In genomic region chr17:35469842-35470751, GRCm38 (mm10) we compare ENCODE assay signal across 8 mouse cellular contexts. TPM values are rescaled to one million over a fixed set of nuclear protein-coding genes. Genes with fewer than 3 reads are reported as not detected.
DNase-seq lines count a peak whose midpoint lies in the region; ATAC-seq and TF ChIP-seq lines count a peak whose summit lies in the region.

Gene H2-Q10, plus strand, starts transcription at chr17:35470089.

- H3K9ac ChIP-seq in CH12.LX (ENCODE audit: insufficient read depth, low read depth) (no peak within 1 kb of the TSS), ES-E14 (ENCODE audit: insufficient read depth, low read depth, low read length, poor library complexity, severe bottlenecking) (peak within 1 kb of the TSS; percentile 50)

- H3K4me3 ChIP-seq in CH12.LX (replicated peaks in 1 of 3; ENCODE audit: low read depth in 2 of 3, low read length in 2 of 3, poor library complexity in 1 of 3), result peak within 1 kb of the TSS in 2 of 3 experiments; percentile 33 to 45
- H3K4me3 ChIP-seq in ES-E14 (ENCODE audit: insufficient read depth in 1 of 2, low read depth in 1 of 2, low read length in 2 of 2, poor library complexity in 1 of 2, severe bottlenecking in 1 of 2), result peak within 1 kb of the TSS; percentile 59 to 67
- H3K4me3 ChIP-seq in myocyte, result no peak within 1 kb of the TSS

- TF ChIP-seq EP300 in CH12.LX (IDR thresholded peaks at IDR 0.05; ENCODE audit: low read length), result no peak

- dilution Hi-C loops in CH12.LX (cut with MboI; ENCODE audit: extremely low pct_ligation_motif_present, extremely low pct_unique_long_range_greater_than_20kb, low sequenced_read_pairs), result no loop called here

- no peak for DNase-seq in CH12.LX (ENCODE audit: extremely low read depth)
- DNase-seq in ES-E14 (ENCODE audit: low read depth, low spot score), result no peak
- peak; percentile 34 to 73 for DNase-seq in kidney, postnatal 25 days
- no peak for DNase-seq in urinary bladder, postnatal 10 days (ENCODE audit: low spot score)
- no peak for DNase-seq in lung, adult 18-20 months

- no peaks in the 10 kb centered on the region for H3K9me3 ChIP-seq in CH12.LX (replicated peaks; ENCODE audit: low read length)
- no peaks in the 10 kb centered on the region for H3K9me3 ChIP-seq in ES-E14 (ENCODE audit: control insufficient read depth, insufficient read depth, low read depth, low read length)

- in situ Hi-C loops in CH12.LX (cut with MboI; ENCODE audit: low pct_ligation_motif_present, low pct_unique_long_range_greater_than_20kb, low sequenced_read_pairs), result loop anchor here (25.0 kb wide), 1 partner anchor 1483 kb away; no protein-coding TSS in a partner anchor
- in situ Hi-C loops in ES-E14 (cut with MboI; ENCODE audit: low sequenced_read_pairs in 2 of 2, unreplicated experiment in 2 of 2), result no loop called here

- TF ChIP-seq CTCF in CH12.LX (conservative IDR thresholded peaks at IDR 0.05 in 1 of 2, IDR thresholded peaks at IDR 0.05 in 1 of 2; ENCODE audit: low read depth in 2 of 2, low read length in 2 of 2), result no peak

- no peak within 1 kb of the TSS for H3ac ChIP-seq in myocyte (ENCODE audit: control insufficient read depth, insufficient read length)

- TF ChIP-seq POLR2A in CH12.LX (IDR thresholded peaks at IDR 0.05; ENCODE audit: low read depth, low read length) (no peak), myocyte (IDR thresholded peaks at IDR 0.05; ENCODE audit: insufficient read length, low read depth) (no peak)

- ATAC-seq in granulocyte monocyte progenitor cell, adult 5-6 weeks (replicated peaks; ENCODE audit: poor library complexity, severe bottlenecking), result peak; percentile 25
- no peak for ATAC-seq in erythroid progenitor cell, adult 5-6 weeks (replicated peaks; ENCODE audit: low FRiP score, poor library complexity, severe bottlenecking)

- H3K27ac ChIP-seq in CH12.LX (ENCODE audit: insufficient read depth, low read depth) (no peak within 1 kb of the TSS), ES-E14 (ENCODE audit: insufficient read depth, low read depth, low read length, poor library complexity, severe bottlenecking) (no peak within 1 kb of the TSS)

- H3K27me3 ChIP-seq in CH12.LX (replicated peaks) (peaks cover 7% of the 10 kb centered on the region), myocyte (ENCODE audit: control insufficient read depth, insufficient read depth, insufficient read length) (peaks cover 16% of the 10 kb centered on the region)

- H3K79me2 ChIP-seq in CH12.LX (replicated peaks; ENCODE audit: control insufficient read depth, extremely low read depth, insufficient read depth, poor library complexity, severe bottlenecking), result no peaks in the 10 kb centered on the region
- H3K79me2 ChIP-seq in myocyte (ENCODE audit: control insufficient read depth, insufficient read depth), result no peaks in the 10 kb centered on the region

- no peaks in the 10 kb centered on the region for H3K36me3 ChIP-seq in CH12.LX (replicated peaks in 1 of 2; ENCODE audit: control insufficient read depth in 1 of 2, insufficient read depth in 1 of 2, low read length in 1 of 2)
- no peaks in the 10 kb centered on the region for H3K36me3 ChIP-seq in ES-E14 (ENCODE audit: control insufficient read depth, insufficient read depth, low read length, poor library complexity, severe bottlenecking)
- H3K36me3 ChIP-seq in myocyte (ENCODE audit: control insufficient read depth, insufficient read depth), result no peaks in the 10 kb centered on the region

- TF ChIP-seq RAD21 in CH12.LX (IDR thresholded peaks at IDR 0.05; ENCODE audit: low read depth, low read length), result no peak

- peak within 1 kb of the TSS; percentile 34 for H3K4me2 ChIP-seq in CH12.LX (ENCODE audit: insufficient read depth, low read depth, poor library complexity, severe bottlenecking)
- H3K4me2 ChIP-seq in myocyte (ENCODE audit: low read depth), result peak within 1 kb of the TSS; percentile 24

- peaks cover 2 to 4% of the 10 kb centered on the region in 2 experiments; a peak in 3 of 4 replicates for H3K4me1 ChIP-seq in CH12.LX (ENCODE audit: control insufficient read depth in 1 of 2, insufficient read depth in 2 of 2)
- H3K4me1 ChIP-seq in ES-E14 (ENCODE audit: control insufficient read depth in 2 of 2, insufficient read depth in 2 of 2, low read length in 2 of 2, poor library complexity in 1 of 2), result peaks cover 0 to 2% of the 10 kb centered on the region in 2 experiments; a peak in 1 of 4 replicates

TF ChIP-seq in CH12.LX, 34 proteins besides CTCF, POLR2A, EP300 and RAD21:
- TF ChIP-seq SMC3 (IDR thresholded peaks at IDR 0.05; ENCODE audit: low read depth, low read length) (no peak), MEF2A (IDR thresholded peaks at IDR 0.05; ENCODE audit: borderline replicate concordance, low read depth, low read length) (no peak), USF1 (IDR thresholded peaks at IDR 0.05; ENCODE audit: low read depth, low read length) (no peak), MYC (IDR thresholded peaks at IDR 0.05; ENCODE audit: low read depth, low read length) (no peak), NRF1 (IDR thresholded peaks at IDR 0.05; ENCODE audit: low read depth, low read length) (no peak), CHD2 (IDR thresholded peaks at IDR 0.05; ENCODE audit: low read length) (no peak), USF2 (conservative IDR thresholded peaks at IDR 0.05; ENCODE audit: low read depth, low read length) (no peak), JUND (conservative IDR thresholded peaks at IDR 0.05; ENCODE audit: low read depth, low read length) (no peak), ZMIZ1 (IDR thresholded peaks at IDR 0.05; ENCODE audit: low read depth, low read length) (no peak), TCF12 (IDR thresholded peaks at IDR 0.05; ENCODE audit: low read depth, low read length) (no peak), CHD1 (IDR thresholded peaks at IDR 0.05; ENCODE audit: low read depth, low read length) (no peak), UBTF (IDR thresholded peaks at IDR 0.05; ENCODE audit: low read depth, low read length) (no peak), MAFK (IDR thresholded peaks at IDR 0.05; ENCODE audit: insufficient replicate concordance, low read length) (no peak), GABPA (IDR thresholded peaks at IDR 0.05; ENCODE audit: insufficient replicate concordance, low read depth, low read length) (no peak)

TF ChIP-seq in ES-E14, 5 proteins besides CTCF, POLR2A, EP300 and RAD21:
- TF ChIP-seq HCFC1 (IDR thresholded peaks at IDR 0.05; ENCODE audit: borderline replicate concordance, insufficient read depth, low read length) (no peak), ZNF384 (IDR thresholded peaks at IDR 0.05; ENCODE audit: low read depth, low read length) (no peak), CHD2 (IDR thresholded peaks at IDR 0.05; ENCODE audit: low read depth, low read length) (no peak), ZC3H11A (IDR thresholded peaks at IDR 0.05; ENCODE audit: borderline replicate concordance, low read depth, low read length) (no peak), MAFK (IDR thresholded peaks at IDR 0.05; ENCODE audit: insufficient read depth, low read depth, low read length) (no peak)

TF ChIP-seq in myocyte, 11 proteins besides CTCF, POLR2A, EP300 and RAD21:
- TF ChIP-seq POLR2AphosphoS2 (IDR thresholded peaks at IDR 0.05; ENCODE audit: insufficient read length, low read depth), result no peak
- no peak for TF ChIP-seq MYOG (IDR thresholded peaks at IDR 0.05; ENCODE audit: control insufficient read depth in 1 of 3, insufficient read depth in 1 of 3, insufficient read length in 2 of 3, low read depth in 2 of 3)
- no peak for TF ChIP-seq SRF (IDR thresholded peaks at IDR 0.05; ENCODE audit: control insufficient read depth, insufficient read length, low read depth)
- TF ChIP-seq MYOD1 (IDR thresholded peaks at IDR 0.05; ENCODE audit: control insufficient read depth in 1 of 3, insufficient read length in 2 of 3, low read depth in 2 of 3), result no peak
- no peak for TF ChIP-seq E2F4 (IDR thresholded peaks at IDR 0.05; ENCODE audit: insufficient read depth)
- TF ChIP-seq TCF12 (IDR thresholded peaks at IDR 0.05; ENCODE audit: insufficient read depth, poor library complexity, severe bottlenecking), result no peak
- TF ChIP-seq MAX (IDR thresholded peaks at IDR 0.05; ENCODE audit: low read depth), result no peak
- TF ChIP-seq USF1 (IDR thresholded peaks at IDR 0.05; ENCODE audit: low read depth), result no peak
- TF ChIP-seq REST (IDR thresholded peaks at IDR 0.05; ENCODE audit: insufficient read depth, insufficient read length), result no peak
- TF ChIP-seq CEBPB (IDR thresholded peaks at IDR 0.05; ENCODE audit: insufficient read depth, poor library complexity, severe bottlenecking), result no peak
- no peak for TF ChIP-seq TCF3 (IDR thresholded peaks at IDR 0.05; ENCODE audit: insufficient read length, low read depth)

RNA-seq across cellular contexts. Expression of gene H2-Q10, which starts in this region (rescaled TPM):
- 2.2 and 2.4 TPM in 2 replicates for total RNA-seq in CH12.LX (2012; rRNA removed)
- 0.62 and 0.93 TPM in 2 replicates for total RNA-seq in CH12.LX (2014; rRNA removed)
- 60.0 and 83.0 TPM in 2 replicates for polyA plus RNA-seq in CH12.LX (2012; ENCODE audit: insufficient read length, low read depth)
- total RNA-seq in ES-E14 (2012; rRNA removed), result 2.1 and 3.1 TPM in 2 replicates
- total RNA-seq in granulocyte monocyte progenitor cell, adult 5-6 weeks (2014; fragmentation: Nextera tagmentation), result 0.36 and 1.0 TPM in 2 replicates
- 0.22 TPM in 1 of 2 replicates, not detected in the other for total RNA-seq in granulocyte monocyte progenitor cell, adult 5-6 weeks (2017)
- 0.02 TPM for polyA plus RNA-seq in myocyte (2012; fragmentation: generic; extraction: Trizol)
- 2.9 and 3.2 TPM in 2 replicates for total RNA-seq in erythroid progenitor cell, adult 5-6 weeks (2015; ENCODE audit: low replicate concordance)
- 0.51 and 2.0 TPM in 2 replicates for total RNA-seq in erythroid progenitor cell, adult 5-6 weeks (2017; ENCODE audit: low replicate concordance)

Comparison
In these comparisons a context has a peak if more than half of its experiments do, and no peak if none do; other contexts are left out.
1. RNA of gene H2-Q10 (polyA plus RNA-seq): 60.0 to 83.0 TPM in CH12.LX; 0.02 TPM in myocyte (single experiment); every median in the first group is over 10 times any median in the second.
2. DNase-seq: peak in kidney, postnatal 25 days (2 of 2); none in CH12.LX (single experiment), ES-E14 (single experiment), urinary bladder, postnatal 10 days (single experiment) and lung, adult 18-20 months (0 of 2).